Mouse (Mus musculus) forebrain, embryonic 16.5 days (tissue): ENCODE results near the gene Zkscan5. TPM values are rescaled to one million over a fixed set of nuclear protein-coding genes. Genes with fewer than 3 reads are reported as not detected.
"Not testable (repeated sequence)": the region's sequence is repeated elsewhere in the genome, so short reads cannot be mapped to it uniquely, and the experiment has no call there.

ENCODE experiments used
- ATAC-seq: fragments of 200-750 bp; cut with Nextera tagmentation; 2 replicates; pipeline ENCODE4 v1.8.0; 2017; ENCODE audit warnings: mild to moderate bottlenecking, moderate library complexity
- H3K27ac ChIP-seq: fragments of 300-500 bp; sonication (generic); 2 replicates; pipeline ENCODE4 v1.5.1; 2014; ENCODE audit warnings: low read length, control low read depth
- H3K27me3 ChIP-seq: fragments of 300-500 bp; sonication (generic); replicated peaks from 2 replicates; pipeline ENCODE4 v1.6.1; 2014; ENCODE audit warnings: low read length; ENCODE audit not compliant: control insufficient read depth, insufficient read depth
- H3K36me3 ChIP-seq: fragments of 300-500 bp; sonication (generic); 2 replicates; pipeline ENCODE4 v1.6.1; 2014; ENCODE audit not compliant: control insufficient read depth, insufficient read depth
- H3K4me1 ChIP-seq: fragments of 300-500 bp; sonication (generic); replicated peaks from 2 replicates; pipeline ENCODE4 v1.6.1; 2014; ENCODE audit warnings: low read length; ENCODE audit not compliant: control insufficient read depth, insufficient read depth
- H3K4me2 ChIP-seq: fragments of 300-500 bp; sonication (generic); 2 replicates; pipeline ENCODE4 v1.6.1; 2014; ENCODE audit warnings: mild to moderate bottlenecking, low read length, control low read depth
- H3K4me3 ChIP-seq: fragments of 300-500 bp; sonication (generic); replicated peaks from 2 replicates; pipeline ENCODE4 v1.5.1; 2014; ENCODE audit warnings: mild to moderate bottlenecking, low read length, control low read depth
- H3K9ac ChIP-seq: fragments of 300-500 bp; sonication (generic); replicated peaks from 2 replicates; pipeline ENCODE4 v1.6.1; 2014; ENCODE audit warnings: low read depth, low read length, control low read depth
- H3K9me3 ChIP-seq: fragments of 300-500 bp; sonication (generic); 2 replicates; pipeline ENCODE4 v1.6.1; 2016; ENCODE audit warnings: low read length; ENCODE audit not compliant: control insufficient read depth
- WGBS: fragments of 180-500 bp; shearing (Covaris S2); extraction: QIAGEN DNeasy Blood & Tissue Kit; methylation state at CpG from one replicate; pipeline ENCODE4 v1.1.7; 2014; 5-methylcytosine and 5-hydroxymethylcytosine counted together
- polyA plus RNA-seq: library from polyadenylated mRNA; unstranded; fragments of >200 nt; fragmentation: Nextera tagmentation; extraction: Ambion mirVana; gene quantifications from 2 replicates; pipeline ENCODE4 v1.2.1, GENCODE M21; 2015

Zkscan5 gene
- polyA plus RNA-seq, 1 experiment from 2014 or later = 17.4 TPM

DNA sequence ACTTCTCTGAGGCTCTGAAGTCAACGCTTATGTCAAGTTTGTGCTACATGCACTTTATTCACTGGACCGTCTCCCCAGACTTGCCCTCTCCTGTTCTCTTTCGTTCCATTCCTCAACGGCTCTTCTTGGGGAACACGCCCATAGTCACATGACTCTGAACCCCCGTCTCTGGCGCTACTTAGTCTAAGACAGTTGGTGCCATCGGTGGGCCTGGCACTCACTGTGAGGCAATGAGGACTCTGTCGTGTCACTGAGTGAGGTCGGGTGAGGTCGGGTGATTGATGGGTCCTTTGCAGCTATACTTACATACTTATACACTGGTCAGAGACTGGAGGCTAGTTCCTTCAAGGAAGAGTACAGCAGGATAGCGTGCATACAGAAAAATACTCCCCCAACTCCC is 19.0 kb downstream of the Zkscan5 start:
- Histone ChIP-seq H3K36me3 (peaks cover 25% of the 10 kb centered on the region), H3K9ac (no peak overlapping the region), H3K4me3 (no peak overlapping the region), H3K27me3 (peaks cover 2% of the 10 kb centered on the region; the same call in 1 of the 2 replicates), H3K4me1 (no peaks in the 10 kb centered on the region), H3K4me2 (no peak overlapping the region), H3K27ac (no peak overlapping the region), H3K9me3 (no peaks in the 10 kb centered on the region)
- 86% methylated on average over 12 of the region's 12 CpGs for WGBS
- no peak for ATAC-seq

DNA sequence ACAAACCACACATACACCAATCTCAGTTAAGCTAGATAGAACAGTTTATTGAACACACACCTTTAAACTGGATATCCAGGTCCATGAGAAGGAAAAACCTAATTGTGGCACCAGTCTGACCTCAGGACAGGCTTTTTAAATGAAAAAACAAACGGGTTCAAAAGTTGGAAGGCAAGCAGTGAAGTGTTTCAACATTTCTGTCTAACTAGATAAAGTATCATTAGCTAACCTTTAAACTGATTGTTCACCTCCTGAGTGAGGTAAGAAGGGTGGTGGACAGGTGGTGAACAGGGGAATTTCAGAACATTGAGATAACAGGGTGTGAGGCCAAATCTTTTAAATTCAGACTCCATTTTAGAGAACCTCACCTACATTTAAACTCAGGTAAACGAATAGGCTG is 22.1 kb downstream of the Zkscan5 start:
- peaks cover 4% of the 10 kb centered on the region; the same call in 1 of the 2 replicates for H3K36me3 ChIP-seq
- H3K27ac ChIP-seq = no peak overlapping the region
- 58% methylated on average over 2 of the region's 2 CpGs for WGBS
- H3K27me3 ChIP-seq = peaks cover 2% of the 10 kb centered on the region; the same call in 1 of the 2 replicates
- H3K9ac ChIP-seq = no peak overlapping the region
- no peak overlapping the region for H3K4me3 ChIP-seq
- peaks cover 5% of the 10 kb centered on the region for H3K4me1 ChIP-seq
- H3K9me3 ChIP-seq = no peaks in the 10 kb centered on the region
- no peak overlapping the region for H3K4me2 ChIP-seq
- no peak for ATAC-seq

DNA sequence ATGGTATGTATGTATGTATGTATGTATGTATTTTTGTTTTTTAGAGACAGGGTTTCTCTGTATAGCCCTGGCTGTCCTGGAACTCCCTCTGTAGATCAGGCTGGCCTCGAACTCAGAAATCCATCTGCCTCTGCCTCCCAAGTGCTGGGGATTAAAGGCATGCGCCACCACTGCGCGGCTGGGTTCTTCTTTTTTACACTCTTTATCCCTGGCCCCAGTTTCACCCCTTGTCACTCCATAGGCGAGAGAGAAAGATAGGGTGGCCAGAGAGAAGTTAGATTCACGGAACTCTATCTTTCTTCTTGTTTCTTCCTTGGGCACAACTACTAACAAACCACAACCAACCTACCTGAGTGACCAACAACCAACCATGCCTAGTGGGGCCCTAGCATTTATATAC is 24.9 kb downstream of the Zkscan5 start:
- not testable (repeated sequence) for H3K9ac ChIP-seq, H3K27ac ChIP-seq, H3K27me3 ChIP-seq, ATAC-seq, H3K4me3 ChIP-seq, H3K36me3 ChIP-seq, H3K4me2 ChIP-seq, H3K9me3 ChIP-seq
- H3K4me1 ChIP-seq = peaks cover 15% of the 10 kb centered on the region
- 79% methylated on average over 6 of the region's 6 CpGs for WGBS

DNA sequence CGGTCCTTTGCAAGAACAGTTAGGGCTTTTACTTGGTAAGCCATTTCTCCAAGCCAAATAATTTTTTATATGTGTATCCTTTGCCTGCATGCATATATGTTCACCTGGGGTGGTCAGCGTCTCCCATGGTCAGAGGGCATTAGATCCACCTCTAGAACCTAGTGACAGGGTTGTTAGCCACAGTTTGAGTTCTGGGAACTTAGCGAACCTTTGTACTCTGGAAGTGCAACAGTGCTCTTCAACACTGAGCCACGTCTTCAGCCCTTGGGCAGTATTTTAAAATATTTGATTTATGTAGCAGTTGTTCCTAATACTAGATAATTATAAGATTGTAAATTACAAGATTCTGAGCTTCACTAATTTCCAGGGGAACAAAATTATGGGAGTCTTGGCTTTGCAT is 26.3 kb downstream of the Zkscan5 start:
- peak overlapping the region; percentile 64 for H3K4me2 ChIP-seq
- H3K9me3 ChIP-seq = no peaks in the 10 kb centered on the region
- no peak for ATAC-seq
- H3K9ac ChIP-seq = peak overlapping the region; percentile 94
- H3K27me3 ChIP-seq = peaks cover 2% of the 10 kb centered on the region; the same call in 1 of the 2 replicates
- peaks cover 15% of the 10 kb centered on the region for H3K4me1 ChIP-seq
- WGBS = 85% methylated on average over 4 of the region's 4 CpGs
- H3K27ac ChIP-seq = no peak overlapping the region
- peaks cover 6% of the 10 kb centered on the region; the same call in 1 of the 2 replicates for H3K36me3 ChIP-seq
- H3K4me3 ChIP-seq = peak overlapping the region; percentile 99; the same call in 1 of the 2 replicates

DNA sequence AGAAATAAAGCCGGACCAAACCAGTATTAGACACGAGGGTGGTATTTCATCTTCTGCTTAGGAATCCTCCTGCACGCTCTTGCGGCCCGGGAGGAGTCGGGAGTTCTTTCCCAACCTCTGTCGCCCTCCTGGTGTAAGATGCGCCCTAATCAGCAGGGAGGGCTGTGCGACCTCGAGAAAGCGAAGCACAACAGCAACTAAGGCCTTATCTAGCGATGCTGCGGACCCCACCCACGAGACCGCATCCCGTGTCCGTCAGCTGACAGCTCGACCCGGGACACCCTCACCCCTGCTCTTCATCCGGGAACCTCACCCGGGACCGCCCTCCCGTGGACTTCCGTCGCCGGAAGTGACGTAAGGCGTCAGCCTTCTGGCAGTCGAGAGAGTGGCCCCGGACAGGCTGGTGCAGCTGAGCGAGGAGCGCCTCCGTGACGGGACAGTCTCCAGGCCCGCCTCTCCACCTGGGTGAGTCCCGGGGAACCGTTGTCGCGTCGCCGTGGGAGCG is 27.1 kb downstream of the Zkscan5 start, which contains the start of gene Zfp655:
Gene Zfp655, plus strand, starts transcription at position 349 of the 505 bp plus-strand sequence.
- peak within 1 kb of the TSS; percentile 99 for H3K4me3 ChIP-seq
- H3K27ac ChIP-seq = peak within 1 kb of the TSS; percentile 89
- peaks cover 2% of the 10 kb centered on the region; the same call in 1 of the 2 replicates for H3K27me3 ChIP-seq
- H3K9ac ChIP-seq = peak within 1 kb of the TSS; percentile 94
- H3K36me3 ChIP-seq = peaks cover 8% of the 10 kb centered on the region; the same call in 1 of the 2 replicates
- H3K9me3 ChIP-seq = no peaks in the 10 kb centered on the region
- peak within 1 kb of the TSS; percentile 84 for H3K4me2 ChIP-seq
- ATAC-seq = peak; percentile 97
- peaks cover 15% of the 10 kb centered on the region for H3K4me1 ChIP-seq
- 0% methylated on average over 42 of the region's 42 CpGs for WGBS

DNA sequence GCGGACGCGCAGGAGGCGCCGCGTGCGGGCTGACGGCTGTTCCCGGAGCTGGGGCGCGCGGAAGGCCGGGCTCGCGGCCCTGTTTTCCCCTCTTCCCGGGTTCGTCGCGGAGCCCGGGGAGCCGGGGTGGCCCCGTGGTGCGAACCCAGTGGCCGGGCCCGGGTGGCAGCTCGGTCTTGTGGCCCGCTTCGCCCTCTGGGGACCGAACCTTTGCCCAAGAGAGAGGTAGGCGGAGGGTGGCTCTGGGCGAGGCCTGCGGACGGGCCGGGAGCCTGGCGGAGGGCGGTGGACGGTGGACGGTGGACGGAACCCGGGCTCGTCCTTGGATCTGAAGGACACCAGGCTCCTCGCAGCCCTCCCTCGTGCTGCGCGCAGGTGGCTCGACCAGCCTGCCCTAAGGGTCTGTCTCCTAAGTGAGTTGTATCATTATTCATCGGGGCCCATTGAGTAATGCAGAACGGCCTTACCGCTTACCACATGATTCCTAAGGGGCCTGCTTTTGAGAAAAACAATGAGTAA is 27.6 kb downstream of the Zkscan5 start:
- peaks cover 2% of the 10 kb centered on the region; the same call in 1 of the 2 replicates for H3K27me3 ChIP-seq
- under 1% methylated on average over 40 of the region's 49 CpGs for WGBS
- ATAC-seq = no peak

DNA sequence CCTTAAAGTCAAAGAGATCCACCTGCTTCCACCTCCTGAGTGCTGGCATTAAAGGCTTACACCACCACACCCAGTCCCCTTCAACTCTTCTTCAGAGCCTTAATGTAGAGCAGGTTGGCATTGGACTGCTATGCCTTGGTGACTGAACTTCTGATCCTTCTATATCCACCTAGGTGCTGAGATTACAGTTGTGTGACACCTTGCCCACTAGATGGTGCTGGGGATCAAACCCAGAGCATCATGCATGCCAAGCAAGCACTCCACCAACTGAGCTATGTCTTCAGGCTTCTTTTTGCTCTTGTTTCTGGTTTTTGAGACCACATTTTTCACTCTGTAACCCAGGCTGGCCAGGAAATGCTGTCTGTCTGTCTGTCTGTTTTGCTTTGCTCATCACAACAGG is 30.3 kb downstream of the Zkscan5 start:
- H3K36me3 ChIP-seq = peaks cover 20% of the 10 kb centered on the region; the same call in 1 of the 2 replicates
- no peak overlapping the region for H3K27ac ChIP-seq
- H3K9me3 ChIP-seq = no peaks in the 10 kb centered on the region
- no peak overlapping the region for H3K4me2 ChIP-seq
- H3K9ac ChIP-seq = no peak overlapping the region
- H3K4me1 ChIP-seq = peaks cover 15% of the 10 kb centered on the region
- no peak overlapping the region for H3K4me3 ChIP-seq
- no peaks in the 10 kb centered on the region for H3K27me3 ChIP-seq
- no peak for ATAC-seq

More for the DNA sequence above, 27.6 kb downstream of the Zkscan5 start:
- peak overlapping the region; percentile 84 for H3K4me2 ChIP-seq
- H3K9ac ChIP-seq = peak overlapping the region; percentile 94
- peaks cover 9% of the 10 kb centered on the region; the same call in 1 of the 2 replicates for H3K36me3 ChIP-seq
- H3K4me1 ChIP-seq = peaks cover 15% of the 10 kb centered on the region
- peak overlapping the region; percentile 89 for H3K27ac ChIP-seq
- peak overlapping the region; percentile 99 for H3K4me3 ChIP-seq
- H3K9me3 ChIP-seq = no peaks in the 10 kb centered on the region

DNA sequence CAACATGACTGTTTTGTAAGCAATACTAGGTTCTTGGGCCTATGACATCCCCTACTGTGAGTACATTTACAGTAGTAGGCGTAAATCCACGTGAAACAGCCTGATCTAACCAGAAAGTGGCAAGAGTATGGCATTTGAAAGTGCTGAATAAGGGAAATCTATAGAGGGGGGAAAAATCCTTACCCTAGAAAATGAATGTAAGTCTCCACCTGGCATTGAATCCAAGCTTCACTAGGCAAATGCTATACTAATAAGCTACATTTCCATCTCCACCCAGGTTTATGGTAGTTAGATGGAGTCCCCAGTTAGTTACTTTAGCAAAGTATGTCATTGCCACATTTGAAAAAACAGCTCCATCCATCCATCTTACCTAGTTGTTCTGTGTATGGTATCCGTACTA is 45.2 kb downstream of the Zkscan5 start:
- 94% methylated on average over 3 of the region's 3 CpGs for WGBS
- H3K4me1 ChIP-seq = no peaks in the 10 kb centered on the region
- no peaks in the 10 kb centered on the region for H3K27me3 ChIP-seq
- peaks cover 23% of the 10 kb centered on the region for H3K36me3 ChIP-seq
- H3K9ac ChIP-seq = no peak overlapping the region
- no peak overlapping the region for H3K4me2 ChIP-seq
- H3K9me3 ChIP-seq = no peaks in the 10 kb centered on the region
- ATAC-seq = no peak
- H3K4me3 ChIP-seq = no peak overlapping the region
- H3K27ac ChIP-seq = no peak overlapping the region
